Mouse (Mus musculus): ENCODE measurements around the gene Tmem138.

GRCm38 (mm10) chr19:10599648-10600047 is 22.5 kb upstream of the Tmem138 start:
- TF ChIP-seq USF1 (IDR thresholded peaks at IDR 0.05; ENCODE audit: low read depth) (no peak), TCF12 (IDR thresholded peaks at IDR 0.05; ENCODE audit: insufficient read depth, poor library complexity, severe bottlenecking) (no peak), POLR2A (IDR thresholded peaks at IDR 0.05; ENCODE audit: insufficient read length, low read depth) (no peak), CEBPB (IDR thresholded peaks at IDR 0.05; ENCODE audit: insufficient read depth, poor library complexity, severe bottlenecking) (no peak), MYOG (IDR thresholded peaks at IDR 0.05; ENCODE audit: control insufficient read depth in 1 of 3, insufficient read depth in 1 of 3, insufficient read length in 2 of 3, low read depth in 2 of 3) (no peak), POLR2AphosphoS2 (IDR thresholded peaks at IDR 0.05; ENCODE audit: insufficient read length, low read depth) (no peak), MAX (IDR thresholded peaks at IDR 0.05; ENCODE audit: low read depth) (no peak), E2F4 (IDR thresholded peaks at IDR 0.05; ENCODE audit: insufficient read depth) (no peak), SRF (IDR thresholded peaks at IDR 0.05; ENCODE audit: control insufficient read depth, insufficient read length, low read depth) (no peak)
